Mouse (Mus musculus) limb, embryonic 11.5 days (tissue): Measurements from ENCODE around the gene Snhg11. TPM values are rescaled to one million over a fixed set of nuclear protein-coding genes. Genes with fewer than 3 reads are reported as not detected.

Experiments used
- ATAC-seq: fragments of 200-750 bp; cut with Nextera tagmentation; 2 replicates; pipeline ENCODE4 v1.8.0; 2017; ENCODE audit warnings: low read depth; ENCODE audit not compliant: insufficient number of reproducible peaks, low FRiP score, low TSS enrichment
- DNase-seq: peaks from one replicate; pipeline ENCODE4 v3.0.0-alpha.2; 2015; ENCODE audit warnings: low spot score
- H3K27ac ChIP-seq: fragments of 300-500 bp; sonication (generic); replicated peaks from 2 replicates; pipeline ENCODE4 v1.5.1; 2014; ENCODE audit warnings: low read depth, mild to moderate bottlenecking, low read length
- H3K27me3 ChIP-seq: fragments of 300-500 bp; sonication (generic); 2 replicates; pipeline ENCODE4 v1.6.1; 2014; ENCODE audit warnings: mild to moderate bottlenecking, low read length, mixed read lengths; ENCODE audit not compliant: control insufficient read depth, insufficient read depth
- H3K36me3 ChIP-seq: fragments of 300-500 bp; sonication (generic); 2 replicates; pipeline ENCODE4 v1.6.1; 2014; ENCODE audit warnings: mild to moderate bottlenecking, low read length, moderate library complexity, mixed read lengths; ENCODE audit not compliant: control insufficient read depth, insufficient read depth
- H3K4me1 ChIP-seq: fragments of 300-500 bp; sonication (generic); 2 replicates; pipeline ENCODE4 v1.6.1; 2014; ENCODE audit warnings: low read length, mixed read lengths; ENCODE audit not compliant: control insufficient read depth, insufficient read depth
- H3K4me2 ChIP-seq: fragments of 300-500 bp; sonication (generic); 2 replicates; pipeline ENCODE4 v1.6.1; 2014; ENCODE audit warnings: low read depth, mild to moderate bottlenecking, moderate library complexity; ENCODE audit not compliant: severe bottlenecking
- H3K4me3 ChIP-seq: fragments of 300-500 bp; sonication (generic); 2 replicates; pipeline ENCODE4 v1.5.1; 2014; ENCODE audit warnings: low read depth, low read length
- H3K9ac ChIP-seq: fragments of 300-500 bp; sonication (generic); 2 replicates; pipeline ENCODE4 v1.6.1; 2014; ENCODE audit warnings: mild to moderate bottlenecking, low read length
- H3K9me3 ChIP-seq: fragments of 300-500 bp; sonication (generic); 2 replicates; pipeline ENCODE4 v1.6.1; 2016; ENCODE audit warnings: low read length; ENCODE audit not compliant: control insufficient read depth
- WGBS: fragments of 180-500 bp; shearing (Covaris S2); extraction: QIAGEN DNeasy Blood & Tissue Kit; methylation state at CpG from one replicate; pipeline ENCODE4 v1.1.7; 2014; 5-methylcytosine and 5-hydroxymethylcytosine counted together
- polyA plus RNA-seq: library from polyadenylated mRNA; unstranded; fragments of >200 nt; fragmentation: Nextera tagmentation; extraction: Ambion mirVana; gene quantifications from 2 replicates; pipeline ENCODE4 v1.2.1, GENCODE M21; 2014

Snhg11 gene
- polyA plus RNA-seq, 1 experiment from 2014 or later, result 4.0 TPM

DNA sequence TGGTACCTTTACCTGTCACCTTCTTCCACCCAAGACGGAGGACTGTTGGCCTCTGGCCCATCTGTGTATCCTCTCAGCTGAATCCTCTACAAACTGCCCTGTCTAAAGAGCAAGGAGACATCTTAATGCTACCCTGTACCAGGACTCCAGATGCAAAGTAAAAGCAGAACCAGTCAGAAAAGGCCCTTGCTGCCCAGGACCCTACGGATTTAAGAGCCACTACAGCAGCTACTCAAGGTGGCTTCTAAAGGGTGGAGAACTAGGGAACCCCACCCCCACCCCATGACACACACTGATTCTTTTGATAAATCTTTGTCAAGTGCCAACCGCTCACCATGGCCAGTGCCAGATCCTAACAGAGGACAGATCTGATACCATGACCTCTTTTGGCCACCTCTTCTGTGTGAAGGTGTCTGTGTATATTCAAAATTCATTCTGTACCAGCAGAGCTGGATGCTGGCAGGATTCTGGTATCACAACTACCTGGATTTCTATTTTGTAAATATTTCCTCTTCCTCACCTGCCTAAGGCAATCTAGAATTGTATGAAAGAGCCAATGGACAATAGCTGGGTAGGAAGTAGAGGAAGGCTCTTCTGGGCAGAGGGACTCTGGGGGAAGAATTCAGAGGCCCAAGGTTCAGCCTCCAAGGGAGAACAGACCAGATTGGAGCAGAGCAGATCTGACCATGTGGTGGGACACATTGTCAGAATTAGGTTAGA, 22.5 kb upstream of the Snhg11 start:
- H3K27ac ChIP-seq, result no peak overlapping the region
- WGBS, result 77% methylated on average over 3 of the region's 3 CpGs
- H3K9me3 ChIP-seq, result no peaks in the 10 kb centered on the region
- H3K27me3 ChIP-seq, result no peaks in the 10 kb centered on the region
- H3K4me3 ChIP-seq, result no peak overlapping the region
- DNase-seq, result no peak
- H3K36me3 ChIP-seq, result peaks cover 17% of the 10 kb centered on the region; the same call in 1 of the 2 replicates
- H3K4me1 ChIP-seq, result no peaks in the 10 kb centered on the region
- ATAC-seq, result no peak
- H3K9ac ChIP-seq, result no peak overlapping the region
- H3K4me2 ChIP-seq, result no peak overlapping the region

GRCm38 (mm10) chr2:158354348-158355114, 20.9 kb upstream of the Snhg11 start:
- Histone ChIP-seq H3K4me3 (no peak overlapping the region), H3K9ac (no peak overlapping the region), H3K9me3 (no peaks in the 10 kb centered on the region), H3K4me1 (no peaks in the 10 kb centered on the region), H3K27me3 (no peaks in the 10 kb centered on the region), H3K27ac (no peak overlapping the region), H3K4me2 (no peak overlapping the region), H3K36me3 (peaks cover 26% of the 10 kb centered on the region)
- no peak for ATAC-seq
- DNase-seq, result no peak
- 87% methylated on average over 7 of the region's 7 CpGs for whole genome bisulfite sequencing

- Histone ChIP-seq H3K4me1 (0 out of 2 replicates have a peak, but pooled peaks cover 5% of the 10 kb centered on the region), H3K9me3 (no peaks in the 10 kb centered on the region), H3K27me3 (no peaks in the 10 kb centered on the region), H3K4me2 (no peak overlapping the region), H3K27ac (no peak overlapping the region), H3K4me3 (no peak overlapping the region), H3K36me3 (peaks cover 27% of the 10 kb centered on the region), H3K9ac (no peak overlapping the region)
- DNase-seq, result no peak
- ATAC-seq, result no peak
- WGBS, result 88% methylated on average over 2 of the region's 2 CpGs
Measured at GRCm38 (mm10) chr2:158355238-158355637, 20.2 kb upstream of the Snhg11 start.

DNA sequence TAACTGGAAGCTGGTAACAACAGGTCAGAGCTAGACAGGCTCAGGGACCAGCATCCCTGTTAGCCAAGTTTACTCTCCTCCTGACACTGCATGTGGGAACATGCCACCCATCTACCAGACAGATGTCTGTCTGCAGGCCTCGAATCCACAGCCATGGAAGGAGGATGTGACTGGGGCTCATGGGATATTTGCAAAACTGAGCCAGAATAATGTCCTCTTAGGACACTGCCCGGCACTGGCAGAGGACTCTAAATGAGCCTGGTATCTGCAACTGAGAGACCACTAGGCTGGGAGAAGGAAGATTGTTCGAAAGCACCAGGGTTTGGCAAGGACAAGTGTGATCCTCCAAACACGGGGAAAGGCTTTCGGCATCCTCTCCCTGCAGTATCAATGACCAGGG, 19.3 kb upstream of the Snhg11 start:
- no peak overlapping the region for H3K4me3 ChIP-seq
- no peak for DNase-seq
- ATAC-seq, result no peak

DNA sequence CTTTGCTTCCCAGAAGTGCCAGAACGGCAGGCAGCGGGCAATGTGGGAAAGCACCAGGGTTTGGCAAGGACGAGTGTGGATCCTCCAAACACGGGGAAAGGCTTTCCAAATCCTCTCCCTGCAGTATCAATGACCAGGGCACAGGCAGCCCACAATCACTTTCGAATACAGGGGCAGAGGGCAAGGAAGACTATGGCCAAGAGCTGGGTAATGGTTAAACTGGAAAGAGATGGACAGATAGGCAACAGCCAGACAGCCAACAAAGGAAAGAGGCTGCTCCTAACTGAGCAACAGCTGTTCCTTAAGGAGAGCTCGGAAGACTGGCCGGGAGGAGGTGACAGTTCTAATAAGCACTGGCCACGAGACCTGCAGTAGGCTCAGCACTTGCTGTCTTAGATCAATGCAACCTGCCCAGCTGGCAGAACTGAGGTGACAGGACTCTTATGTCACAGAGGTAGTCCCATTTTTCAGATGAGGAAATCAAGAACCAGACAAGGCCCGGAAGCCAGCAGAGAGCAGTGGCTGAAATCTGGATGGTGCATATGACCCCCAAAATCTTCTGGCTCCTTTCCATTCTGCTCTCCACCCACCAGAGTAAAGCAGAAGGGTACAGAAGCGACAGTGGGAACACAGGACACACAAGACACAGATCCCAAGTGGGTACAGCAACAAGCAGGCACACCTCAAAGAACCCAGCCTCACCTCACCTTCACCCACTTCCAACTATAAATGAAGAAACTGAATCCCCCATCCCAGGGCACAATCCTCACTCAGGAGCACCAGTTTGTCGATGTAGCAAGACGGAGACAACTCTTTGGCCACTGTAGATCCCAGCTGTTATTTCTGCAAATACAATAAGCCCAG, 15.4 kb upstream of the Snhg11 start:
- Histone ChIP-seq H3K27ac (no peak overlapping the region; the same call in 1 of the 2 replicates), H3K4me2 (peak overlapping the region; percentile 83), H3K36me3 (peaks cover 27% of the 10 kb centered on the region), H3K27me3 (no peaks in the 10 kb centered on the region), H3K4me3 (peak overlapping the region; percentile 77), H3K9ac (peak overlapping the region; percentile 96), H3K9me3 (no peaks in the 10 kb centered on the region), H3K4me1 (0 out of 2 replicates have a peak, but pooled peaks cover 5% of the 10 kb centered on the region)
- ATAC-seq (no peak), DNase-seq (no peak)
- 68% methylated on average over 12 of the region's 12 CpGs for WGBS

More for the DNA sequence above, 19.3 kb upstream of the Snhg11 start:
- H3K9ac ChIP-seq, result no peak overlapping the region
- peaks cover 27% of the 10 kb centered on the region for H3K36me3 ChIP-seq
- no peaks in the 10 kb centered on the region for H3K27me3 ChIP-seq
- no peaks in the 10 kb centered on the region for H3K9me3 ChIP-seq
- no peak overlapping the region for H3K27ac ChIP-seq
- H3K4me1 ChIP-seq, result 0 out of 2 replicates have a peak, but pooled peaks cover 5% of the 10 kb centered on the region
- 87% methylated on average over 5 of the region's 5 CpGs for WGBS
- H3K4me2 ChIP-seq, result no peak overlapping the region

GRCm38 (mm10) chr2:158360873-158361677, 14.4 kb upstream of the Snhg11 start:
- DNase-seq, result peak; percentile 94
- peak overlapping the region; percentile 83 for H3K4me2 ChIP-seq
- peak overlapping the region; percentile 96 for H3K9ac ChIP-seq
- H3K27ac ChIP-seq, result 0 out of 2 replicates have a peak overlapping the region, but pooled peaks have one; percentile 9
- H3K36me3 ChIP-seq, result peaks cover 24% of the 10 kb centered on the region
- 0 out of 2 replicates have a peak, but pooled peaks cover 5% of the 10 kb centered on the region for H3K4me1 ChIP-seq
- under 1% methylated on average over 41 of the region's 41 CpGs for WGBS
- H3K9me3 ChIP-seq, result no peaks in the 10 kb centered on the region
- ATAC-seq, result peak; percentile 88
- no peaks in the 10 kb centered on the region for H3K27me3 ChIP-seq
- peak overlapping the region; percentile 77 for H3K4me3 ChIP-seq

DNA sequence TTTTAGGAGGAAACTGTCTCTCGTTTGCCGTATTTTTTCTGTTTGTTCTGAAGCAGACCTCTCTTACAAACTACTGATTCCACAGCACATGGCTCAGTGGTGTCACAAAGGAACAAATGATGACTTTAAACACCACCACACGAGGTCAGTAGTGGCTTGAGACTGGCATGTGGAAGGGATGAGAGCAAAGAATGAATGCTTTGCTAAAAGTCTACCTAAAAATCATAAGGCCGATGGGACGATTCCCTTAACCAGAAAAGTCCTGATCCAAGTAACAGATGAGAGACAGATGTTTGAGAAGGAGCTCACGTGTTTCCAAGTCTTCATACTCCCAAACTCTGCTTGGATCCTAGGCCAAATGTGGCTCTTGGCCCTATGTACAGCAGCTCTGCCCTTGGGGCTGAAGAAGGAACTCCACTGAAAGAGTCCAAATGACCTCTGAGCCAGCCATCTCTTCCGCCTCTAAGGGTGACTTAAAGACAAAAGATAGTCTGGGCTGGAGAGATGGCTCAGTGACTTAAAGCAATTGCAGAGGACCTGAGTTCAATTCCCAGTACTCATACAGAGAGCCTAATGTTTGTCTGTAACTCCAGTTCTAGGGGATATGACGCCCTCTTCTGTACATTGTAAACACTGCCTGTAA, 13.6 kb upstream of the Snhg11 start:
- peaks cover 18% of the 10 kb centered on the region for H3K36me3 ChIP-seq
- WGBS, result 40% methylated on average over 8 of the region's 8 CpGs
- peak overlapping the region; percentile 83 for H3K4me2 ChIP-seq
- peak overlapping the region; percentile 77 for H3K4me3 ChIP-seq
- no peaks in the 10 kb centered on the region for H3K9me3 ChIP-seq
- H3K9ac ChIP-seq, result 0 out of 2 replicates have a peak overlapping the region, but pooled peaks have one; percentile 30
- 0 out of 2 replicates have a peak, but pooled peaks cover 5% of the 10 kb centered on the region for H3K4me1 ChIP-seq
- no peaks in the 10 kb centered on the region for H3K27me3 ChIP-seq
- no peak overlapping the region for H3K27ac ChIP-seq
- ATAC-seq (no peak), DNase-seq (no peak)
